Mouse (Mus musculus) frontal cortex, postnatal 25 days (tissue): ENCODE measurements at regions not wholly inside any gene's neighbourhood (a gene's known extent, or its start where the extent isn't known, plus 50 kb on each side); places are given as distances from the start of the nearest gene placed in this dataset.

Experiments
- DNase-seq, 2 experiments: peaks; one replicate each; pipeline ENCODE4 v3.0.0; 2022; ENCODE audit warnings: low spot score in 2 of 2

GRCm38 (mm10) chr3:70594785-70595184 lies 587.4 kb downstream of the Otol1 start:
- no peak for DNase-seq
